Mouse (Mus musculus): Measurements from ENCODE around the gene Chga. TPM values are rescaled to one million over a fixed set of nuclear protein-coding genes. Genes with fewer than 3 reads are reported as not detected.

Gene Chga
- total and polyA plus RNA-seq, 3 experiments: not detected

- no peak for TF ChIP-seq CHD2 (IDR thresholded peaks at IDR 0.05; ENCODE audit: low read length)
- TF ChIP-seq CTCF (IDR thresholded peaks at IDR 0.05 in 2 of 3, conservative IDR thresholded peaks at IDR 0.05 in 1 of 3; ENCODE audit: control insufficient read depth in 1 of 3, insufficient read depth in 1 of 3, low read depth in 2 of 3, low read length in 3 of 3, poor library complexity in 1 of 3, severe bottlenecking in 1 of 3): no peak
Observed at GRCm38 (mm10) chr12:102568219-102568618, 13.4 kb downstream of the Chga start (continued).

GRCm38 (mm10) chr12:102570111-102570510, 15.3 kb downstream of the Chga start:
- DNase-seq (ENCODE audit: low read depth, low spot score): no peak
- Histone ChIP-seq H3K27me3 (ENCODE audit: control insufficient read depth in 1 of 2, insufficient read depth in 2 of 2, low read length in 2 of 2) (no peaks in the 10 kb centered on the region), H3K4me1 (ENCODE audit: control insufficient read depth in 1 of 2, insufficient read depth in 2 of 2, low read length in 2 of 2) (peaks cover 0 to 3% of the 10 kb centered on the region in 2 experiments; a peak in 2 of 4 replicates), H3K4me3 (ENCODE audit: control insufficient read depth in 1 of 2, insufficient read depth in 1 of 2, low read depth in 2 of 2, low read length in 2 of 2) (no peak overlapping the region), H3K27ac (ENCODE audit: control insufficient read depth, low read depth, low read length) (no peak overlapping the region), H3K79me2 (ENCODE audit: control insufficient read depth, insufficient read depth, low read length, poor library complexity) (no peaks in the 10 kb centered on the region), H3K36me3 (ENCODE audit: control insufficient read depth in 1 of 2, insufficient read depth in 2 of 2, low read length in 2 of 2) (no peaks in the 10 kb centered on the region), H3K9me3 (replicated peaks; ENCODE audit: insufficient read depth, low read length) (no peaks in the 10 kb centered on the region), H3K9ac (ENCODE audit: control insufficient read depth, low read depth, low read length, poor library complexity, severe bottlenecking) (no peak overlapping the region)
- TF ChIP-seq RAD21 (IDR thresholded peaks at IDR 0.05; ENCODE audit: low read depth, low read length) (no peak), POLR2A (IDR thresholded peaks at IDR 0.05; ENCODE audit: control insufficient read depth in 1 of 2, insufficient read depth in 1 of 2, low read depth in 1 of 2, low read length in 2 of 2, poor library complexity in 1 of 2) (no peak), GATA1 (IDR thresholded peaks at IDR 0.05; ENCODE audit: low read depth, low read length) (no peak)

GRCm38 (mm10) chr12:102570734-102571133, 16.0 kb downstream of the Chga start:
- H3K79me2 ChIP-seq (ENCODE audit: control insufficient read depth, insufficient read depth, low read length, poor library complexity): no peaks in the 10 kb centered on the region
- TF ChIP-seq ELF1 (IDR thresholded peaks at IDR 0.05; ENCODE audit: low read depth, low read length): no peak
- TF ChIP-seq MXI1 (IDR thresholded peaks at IDR 0.05; ENCODE audit: low read depth, low read length): no peak
- no peak for TF ChIP-seq RAD21 (IDR thresholded peaks at IDR 0.05; ENCODE audit: low read depth, low read length)
- no peak for TF ChIP-seq POLR2AphosphoS5 (IDR thresholded peaks at IDR 0.05; ENCODE audit: borderline replicate concordance, low read depth, low read length)
- TF ChIP-seq ZNF384 (IDR thresholded peaks at IDR 0.05; ENCODE audit: low read depth, low read length): no peak
- TF ChIP-seq BHLHE40 (IDR thresholded peaks at IDR 0.05; ENCODE audit: borderline replicate concordance, low read depth, low read length): no peak
- no peak for TF ChIP-seq ETS1 (IDR thresholded peaks at IDR 0.05; ENCODE audit: low read depth, low read length)
- no peak for TF ChIP-seq CHD2 (IDR thresholded peaks at IDR 0.05; ENCODE audit: low read length)
- no peak for TF ChIP-seq RCOR1 (IDR thresholded peaks at IDR 0.05; ENCODE audit: low read depth, low read length)
- no peak for TF ChIP-seq MEF2A (IDR thresholded peaks at IDR 0.05; ENCODE audit: extremely low read depth, insufficient replicate concordance, low read depth, low read length, poor library complexity, severe bottlenecking)
- TF ChIP-seq POLR2AphosphoS2 (IDR thresholded peaks at IDR 0.05; ENCODE audit: low read length): no peak
- no peak for TF ChIP-seq TCF12 (IDR thresholded peaks at IDR 0.05; ENCODE audit: low read depth, low read length)
- TF ChIP-seq CTCF (IDR thresholded peaks at IDR 0.05 in 2 of 3, conservative IDR thresholded peaks at IDR 0.05 in 1 of 3; ENCODE audit: control insufficient read depth in 1 of 3, insufficient read depth in 1 of 3, low read depth in 2 of 3, low read length in 3 of 3, poor library complexity in 1 of 3, severe bottlenecking in 1 of 3): no peak
- TF ChIP-seq ZC3H11A (IDR thresholded peaks at IDR 0.05; ENCODE audit: low read depth, low read length): no peak
- no peak for TF ChIP-seq NELFE (IDR thresholded peaks at IDR 0.05; ENCODE audit: low read depth, low read length)
- no peak for TF ChIP-seq MYC (IDR thresholded peaks at IDR 0.05; ENCODE audit: low read depth, low read length)
- no peak for TF ChIP-seq E2F4 (IDR thresholded peaks at IDR 0.05; ENCODE audit: borderline replicate concordance, low read depth, low read length)
- no peak overlapping the region for H3K9ac ChIP-seq (ENCODE audit: control insufficient read depth, low read depth, low read length, poor library complexity, severe bottlenecking)
- no peak overlapping the region for H3K27ac ChIP-seq (ENCODE audit: control insufficient read depth, low read depth, low read length)
- no peaks in the 10 kb centered on the region for H3K36me3 ChIP-seq (ENCODE audit: control insufficient read depth in 1 of 2, insufficient read depth in 2 of 2, low read length in 2 of 2)
- H3K9me3 ChIP-seq (replicated peaks; ENCODE audit: insufficient read depth, low read length): no peaks in the 10 kb centered on the region
- H3K27me3 ChIP-seq (ENCODE audit: control insufficient read depth in 1 of 2, insufficient read depth in 2 of 2, low read length in 2 of 2): no peaks in the 10 kb centered on the region
- no peaks in the 10 kb centered on the region for H3K4me1 ChIP-seq (ENCODE audit: control insufficient read depth in 1 of 2, insufficient read depth in 2 of 2, low read length in 2 of 2)
- no peak overlapping the region for H3K4me3 ChIP-seq (ENCODE audit: control insufficient read depth in 1 of 2, insufficient read depth in 1 of 2, low read depth in 2 of 2, low read length in 2 of 2)
- no peak for DNase-seq (ENCODE audit: low read depth, low spot score)
